Mouse (Mus musculus) bone marrow, adult 2 months (tissue): ENCODE measurements around the gene Pold1.
A peak's percentile ranks its signal among the peaks of the same experiment; 100 is the strongest.

ENCODE experiments used
- CTCF ChIP-seq: fragments of 200-500 bp; IDR thresholded peaks from 2 replicates; pipeline ENCODE4 v1.5.1; 2011; ENCODE audit warnings: low read length, control low read depth; ENCODE audit not compliant: control insufficient read depth, insufficient read depth
- POLR2A ChIP-seq: fragments of 200-500 bp; IDR thresholded peaks from 2 replicates; pipeline ENCODE4 v1.6.1; 2011; ENCODE audit warnings: low read depth, mild to moderate bottlenecking, control low read depth, low read length, borderline replicate concordance; ENCODE audit not compliant: control insufficient read depth

GRCm38 (mm10) chr7:44531207-44531606 lies 17.4 kb downstream of the Pold1 start:
- TF ChIP-seq CTCF (no peak), POLR2A (peak; percentile 90; the same call in 1 of the 2 replicates)
